Mouse (Mus musculus) megakaryocyte, embryonic 14.5 days (primary cell): ENCODE measurements around the gene Zbtb41.

Experiments used
- FLI1 ChIP-seq: IDR thresholded peaks from 2 replicates; pipeline ENCODE4 v1.6.1; 2012; ENCODE audit warnings: low read length, inconsistent platforms, mixed read lengths
- GATA1 ChIP-seq: IDR thresholded peaks from 3 replicates; pipeline ENCODE4 v1.6.1; 2012; ENCODE audit warnings: mixed read lengths, low read length, inconsistent platforms, borderline replicate concordance

DNA sequence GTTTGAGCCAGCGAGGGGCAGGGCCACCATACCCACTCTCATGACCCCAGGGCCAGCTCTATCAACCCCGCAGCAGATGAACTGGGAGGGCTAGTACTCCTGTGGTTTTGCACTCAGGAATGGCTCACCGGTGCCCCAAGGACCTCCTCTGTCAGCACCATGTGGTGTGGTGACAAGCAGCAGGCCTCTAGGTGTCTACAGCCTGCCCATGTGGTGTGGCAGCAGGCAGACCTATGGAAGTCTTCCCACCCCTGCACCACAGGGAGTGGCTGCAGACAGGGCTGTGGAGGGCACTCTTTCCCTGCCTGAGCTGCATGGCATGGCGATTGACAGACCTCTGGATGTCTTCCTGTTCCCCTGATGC, 42.5 kb upstream of the Zbtb41 start:
- no peak for TF ChIP-seq GATA1
- no peak for TF ChIP-seq FLI1
